Mouse (Mus musculus) testis, adult 2 months (tissue): Measurements from ENCODE around the gene Glod4.

ENCODE experiments used
- CTCF ChIP-seq: fragments of 200-500 bp; IDR thresholded peaks from 2 replicates; pipeline ENCODE4 v1.5.1; 2012; ENCODE audit warnings: low read depth, mild to moderate bottlenecking, inconsistent platforms, low read length, moderate library complexity; ENCODE audit not compliant: control insufficient read depth, insufficient read depth, insufficient replicate concordance
- POLR2A ChIP-seq: fragments of 200-500 bp; IDR thresholded peaks from 2 replicates; pipeline ENCODE4 v1.6.1; 2012; ENCODE audit warnings: low read depth, mild to moderate bottlenecking, inconsistent platforms, low read length, moderate library complexity; ENCODE audit not compliant: control insufficient read depth

DNA sequence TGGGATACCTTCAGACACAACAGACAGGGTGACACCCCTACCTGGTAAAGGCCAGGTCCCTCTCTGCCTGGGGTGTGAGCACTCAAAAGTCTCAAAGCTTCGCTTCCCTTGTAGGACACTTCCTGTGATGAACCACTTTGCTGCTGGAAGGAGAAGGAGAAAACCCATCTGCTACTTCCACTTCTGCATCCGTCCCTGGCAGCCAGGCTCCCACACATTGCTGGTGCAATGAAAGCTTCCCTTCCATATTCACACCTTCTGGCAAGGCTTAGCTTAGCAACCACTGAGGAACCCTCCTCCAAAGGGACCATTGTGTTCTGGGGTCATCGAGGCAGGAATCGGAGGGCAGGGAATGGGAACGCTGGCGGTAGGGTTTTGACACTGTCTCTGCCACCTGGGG is 45.1 kb upstream of the Glod4 start:
- TF ChIP-seq CTCF = no peak
- no peak for TF ChIP-seq POLR2A
